Mouse (Mus musculus): ENCODE data around the gene Mlycd.

Gene Mlycd

DNA sequence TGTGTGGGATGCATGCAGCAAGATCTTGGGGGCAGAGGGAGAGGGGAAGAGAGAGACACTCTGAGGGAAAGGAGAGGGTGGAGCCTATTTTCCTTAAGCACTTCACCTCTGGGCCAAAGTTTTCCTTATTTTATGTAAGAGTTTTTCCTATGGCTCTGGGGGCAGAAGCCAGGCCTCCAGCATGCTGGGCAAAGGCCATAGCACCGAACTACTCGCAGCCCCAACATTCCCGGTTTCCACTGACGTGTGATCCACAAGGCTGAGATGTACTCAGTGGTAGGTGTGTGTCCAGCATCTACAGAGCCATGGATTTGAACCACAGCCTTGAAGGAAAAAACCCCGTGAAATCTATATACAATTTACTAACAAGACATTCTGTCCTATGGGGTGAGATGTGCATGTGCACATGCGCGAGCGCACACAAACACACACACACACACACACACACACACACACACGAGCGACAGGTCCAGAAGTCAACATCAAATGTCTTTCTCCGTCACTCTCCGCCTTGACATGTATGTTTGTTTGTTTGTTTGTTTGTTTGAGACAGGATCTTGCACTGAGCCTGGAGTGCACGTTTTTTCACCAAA lies 39.0 kb downstream of the Mlycd start, which contains the start of gene Osgin1:
Gene Osgin1, plus strand, starts transcription at position 543 of the 593 bp plus-strand sequence.
- no peak for DNase-seq (ENCODE audit: low read depth)

DNA sequence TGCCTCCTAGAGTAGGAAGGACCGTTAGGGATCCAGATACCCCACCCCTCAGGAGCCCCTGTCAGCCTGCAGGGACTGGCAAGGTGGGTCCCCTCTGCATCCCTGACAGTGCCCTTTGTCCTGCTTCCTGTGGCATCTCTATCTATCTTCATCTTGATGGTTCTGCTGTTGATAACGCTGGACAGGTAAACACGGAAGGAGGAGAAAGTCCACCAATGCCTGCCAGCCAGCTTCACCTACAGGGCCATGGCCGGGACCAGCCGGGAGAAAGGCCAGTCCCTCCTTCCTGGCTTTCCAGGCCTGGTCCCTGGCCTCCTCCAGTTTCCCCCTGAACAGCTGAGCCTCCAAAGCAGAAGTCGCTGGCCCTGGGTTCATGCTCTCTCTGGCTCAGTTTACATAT lies 39.9 kb downstream of the Mlycd start:
- DNase-seq (ENCODE audit: low read depth) = no peak

DNA sequence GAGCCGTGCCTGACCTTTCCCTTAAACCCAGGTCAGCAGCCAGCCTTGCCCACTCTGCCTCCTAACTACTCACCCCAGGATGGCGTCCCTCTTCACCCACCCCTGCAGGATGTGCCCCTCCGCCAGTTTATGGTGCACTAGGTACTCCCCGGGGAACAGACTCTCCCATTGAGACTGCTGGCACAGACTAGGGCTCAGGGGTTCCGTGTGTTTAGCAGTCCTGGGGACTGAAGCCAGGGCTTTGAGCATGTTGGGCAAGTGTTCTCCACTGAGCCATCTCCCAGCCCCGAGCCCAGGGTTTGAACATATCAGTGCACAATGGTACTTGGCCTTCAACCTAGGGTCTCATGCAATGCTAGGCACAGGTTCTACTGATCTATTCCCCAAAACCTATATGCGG lies 40.8 kb downstream of the Mlycd start:
- DNase-seq (ENCODE audit: low read depth) = no peak

DNA sequence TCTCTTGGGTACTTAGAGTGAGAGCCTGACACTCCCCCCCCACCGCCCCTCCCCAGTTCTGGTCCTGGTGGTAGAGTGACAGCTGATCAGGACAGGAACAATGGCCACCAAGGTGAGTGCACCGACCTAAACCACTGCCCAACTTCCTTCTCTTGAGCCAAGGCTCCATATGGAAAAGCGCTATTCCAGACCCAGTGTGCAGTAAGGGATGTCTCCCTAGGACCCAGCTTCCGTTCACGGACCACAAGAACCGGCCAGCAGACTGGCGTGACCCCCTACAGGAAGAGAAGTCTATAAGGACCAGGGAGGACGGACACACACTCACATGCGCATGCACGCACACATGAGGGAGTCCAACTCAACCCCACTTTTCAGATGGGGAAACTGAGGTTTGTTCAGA lies 41.7 kb downstream of the Mlycd start:
- peak; percentile 8 for DNase-seq (ENCODE audit: low read depth)

DNA sequence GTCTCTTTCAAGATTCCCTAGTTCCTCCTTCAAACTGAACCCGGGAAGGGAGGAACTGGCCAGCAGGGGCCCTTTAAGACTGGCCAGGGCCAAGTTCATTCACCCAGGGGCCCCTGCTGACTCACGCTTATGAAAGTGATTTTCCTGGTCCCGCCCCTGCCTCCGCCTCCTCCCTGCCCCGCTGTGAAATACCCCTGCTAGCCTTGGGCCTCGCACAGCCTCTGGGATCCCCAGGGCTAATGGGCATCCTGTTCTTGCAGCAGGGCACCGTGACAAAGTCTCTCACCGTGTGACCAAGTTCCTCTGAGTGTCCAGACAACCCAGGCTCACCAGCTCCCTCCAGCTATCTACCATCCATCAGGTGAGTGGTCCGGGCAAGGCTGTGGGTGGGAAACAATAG lies 42.3 kb downstream of the Mlycd start:
- peak; percentile 19 for DNase-seq (ENCODE audit: low read depth)

DNA sequence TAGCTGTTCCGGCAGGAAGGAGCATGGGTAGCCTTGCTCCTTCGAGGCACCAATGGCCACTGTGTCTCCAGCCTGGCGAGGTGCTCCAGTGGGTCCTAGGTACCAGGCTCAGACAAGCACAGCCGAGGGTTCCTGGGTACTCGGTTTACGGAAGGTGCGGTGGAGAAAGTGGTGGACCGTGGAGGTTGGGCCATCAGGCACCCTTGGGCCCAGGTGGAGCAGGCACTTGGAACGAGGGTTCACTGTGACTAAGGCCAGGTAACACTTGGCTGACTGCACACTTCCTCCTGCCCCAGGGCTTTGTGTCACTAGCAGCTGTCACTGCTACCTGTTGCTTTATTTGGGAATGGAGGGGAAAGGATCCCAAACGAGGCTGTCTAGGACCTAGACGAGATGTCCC lies 42.8 kb downstream of the Mlycd start:
- peak; percentile 7 for DNase-seq (ENCODE audit: low read depth)

DNA sequence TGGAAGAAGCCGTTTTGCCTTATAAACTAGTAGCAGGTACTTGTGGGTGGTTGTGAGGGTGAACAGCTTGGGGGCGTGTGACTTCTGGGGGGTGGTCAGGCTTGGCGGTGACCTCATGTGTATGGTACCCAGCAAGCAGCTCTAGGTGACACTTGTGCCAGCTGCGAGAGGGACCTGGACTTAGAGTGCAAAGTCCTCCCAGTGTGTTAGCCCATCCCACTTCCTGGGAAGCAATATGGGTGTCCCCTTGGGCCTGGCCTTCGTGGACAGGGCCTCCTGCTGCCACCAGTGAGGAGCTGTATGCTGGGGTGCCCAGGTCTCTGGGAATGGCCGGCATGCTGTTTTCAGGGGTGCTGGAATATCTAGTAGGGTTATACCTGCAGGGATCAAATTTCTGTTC lies 44.2 kb downstream of the Mlycd start:
- peak; percentile 1 for DNase-seq (ENCODE audit: low read depth)

DNA sequence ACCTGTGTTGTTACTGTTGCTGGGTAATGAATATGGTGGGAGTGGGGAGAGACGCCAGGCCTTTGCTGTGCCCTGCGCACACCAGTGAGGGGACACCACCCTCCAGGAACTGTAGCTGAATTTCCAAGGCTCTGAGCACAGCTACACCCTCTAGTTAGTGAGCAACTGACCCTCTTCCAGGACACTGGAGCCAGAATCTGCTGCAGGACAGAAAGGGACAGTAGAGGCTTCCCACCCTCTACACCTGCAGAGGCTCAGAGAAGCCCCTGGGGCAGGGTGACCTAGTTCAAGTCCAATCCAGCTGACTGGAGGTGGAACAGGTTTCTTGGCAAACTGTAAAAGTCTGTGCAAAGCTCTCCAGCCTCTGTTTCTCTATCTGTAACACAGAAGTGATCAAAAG lies 44.7 kb downstream of the Mlycd start:
- DNase-seq (ENCODE audit: low read depth) = no peak

DNA sequence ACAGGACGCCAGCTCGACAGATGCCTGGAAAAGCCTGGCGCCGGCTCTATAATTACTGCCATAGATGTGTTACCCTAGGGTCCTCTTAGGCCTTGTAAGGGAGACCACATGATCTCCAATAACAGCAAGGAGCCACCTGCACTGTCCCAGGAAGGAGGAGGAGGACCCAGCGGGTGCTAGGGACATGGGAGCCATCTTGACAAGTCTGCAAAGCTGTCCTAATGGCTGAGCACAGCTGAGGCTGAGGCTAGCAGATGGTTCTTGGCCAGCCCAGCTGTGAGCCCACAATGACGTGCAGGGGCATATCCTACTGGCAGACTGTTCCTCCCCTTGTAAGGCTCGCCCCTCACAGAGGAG lies 45.2 kb downstream of the Mlycd start:
- DNase-seq (ENCODE audit: low read depth) = peak; percentile 10

DNA sequence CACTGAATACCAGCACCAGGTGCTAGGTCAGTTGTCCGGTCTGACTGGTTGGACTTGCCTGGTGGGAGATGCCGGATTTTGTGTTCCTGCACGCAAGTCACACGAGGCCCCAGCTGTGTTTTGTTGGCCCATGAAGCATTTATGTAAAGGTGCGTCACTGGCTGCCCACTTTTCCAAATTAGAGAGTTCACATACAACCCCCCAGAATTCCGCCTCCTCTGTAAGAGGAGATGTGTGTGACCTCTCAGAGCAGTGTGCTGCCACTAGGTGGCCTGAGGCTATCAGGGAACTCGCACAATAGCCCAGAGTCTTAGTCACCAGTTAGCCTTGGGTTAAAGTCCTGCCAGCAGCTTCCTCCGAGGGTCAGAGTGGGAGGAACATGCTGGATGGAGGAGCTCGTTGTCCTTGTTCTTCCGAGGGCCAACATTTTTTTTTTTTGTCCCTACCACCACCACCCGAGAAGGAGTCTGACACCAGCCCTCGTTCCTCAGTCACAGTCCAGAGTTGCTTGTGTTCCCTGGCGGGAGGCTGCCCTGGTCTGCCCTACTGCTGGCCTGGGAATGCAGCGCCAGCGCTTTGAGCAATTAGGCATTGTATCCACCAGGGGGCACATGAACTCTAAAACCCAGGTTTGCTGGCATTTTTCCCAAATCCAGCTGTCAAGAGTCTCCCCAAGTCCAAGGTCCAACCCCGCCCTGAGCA lies 45.7 kb downstream of the Mlycd start:
- DNase-seq (ENCODE audit: low read depth) = peak; percentile 81

DNA sequence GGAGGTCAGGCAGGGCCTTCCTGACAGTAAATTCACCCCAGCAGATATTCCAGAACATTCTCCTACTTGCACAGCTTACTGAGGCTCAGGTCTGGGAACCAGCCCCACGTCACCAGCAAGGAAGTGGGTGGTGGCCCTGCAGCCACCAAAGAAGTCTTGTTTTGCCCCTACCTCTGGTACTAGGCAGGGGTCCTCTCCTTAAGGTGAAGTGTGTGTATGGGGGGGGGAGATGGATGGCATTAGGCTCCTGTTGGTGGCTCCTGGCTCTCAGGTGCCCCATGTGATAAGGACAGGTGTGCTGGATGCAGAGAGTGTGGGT lies 46.2 kb downstream of the Mlycd start:
- no peak for DNase-seq (ENCODE audit: low read depth)

DNA sequence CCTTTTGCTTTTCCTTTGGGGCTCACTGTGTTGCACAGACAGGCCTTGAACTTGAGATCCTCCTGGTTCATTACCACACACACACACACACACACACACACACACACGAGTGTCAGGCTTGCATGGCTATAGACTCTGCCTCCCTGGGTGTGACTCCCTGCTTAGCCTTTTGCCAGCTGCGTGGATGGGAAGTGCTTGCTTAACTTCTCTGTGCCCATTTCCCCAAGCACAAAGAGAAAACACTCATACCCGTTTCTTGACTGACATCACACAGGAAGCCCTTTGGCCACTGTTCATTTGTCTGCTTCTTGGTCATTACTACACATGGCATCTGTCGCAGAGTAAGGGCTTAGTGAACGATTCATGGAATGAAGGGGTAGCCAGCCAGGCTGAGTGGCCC lies 47.3 kb downstream of the Mlycd start:
- no peak for DNase-seq (ENCODE audit: low read depth)

DNA sequence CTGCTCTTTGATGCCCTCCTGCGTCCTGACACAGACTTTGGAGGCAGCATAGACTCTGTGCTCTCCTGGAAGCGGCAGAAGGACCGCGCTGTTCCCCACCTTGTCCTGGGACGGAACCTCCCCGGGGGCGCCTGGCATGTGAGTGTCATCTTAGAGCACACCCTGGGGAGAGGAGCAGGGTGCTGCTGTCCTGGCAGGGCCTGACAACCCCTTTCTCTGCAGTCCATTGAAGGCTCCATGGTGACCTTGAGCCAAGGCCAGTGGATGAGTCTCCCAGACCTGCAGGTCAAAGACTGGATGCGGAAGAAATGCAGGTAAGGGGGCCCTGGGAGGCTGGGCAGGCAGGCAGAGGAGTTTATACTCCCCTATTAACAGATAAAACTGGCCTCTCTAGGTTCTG lies 48.3 kb downstream of the Mlycd start:
- DNase-seq (ENCODE audit: low read depth) = peak; percentile 5

DNA sequence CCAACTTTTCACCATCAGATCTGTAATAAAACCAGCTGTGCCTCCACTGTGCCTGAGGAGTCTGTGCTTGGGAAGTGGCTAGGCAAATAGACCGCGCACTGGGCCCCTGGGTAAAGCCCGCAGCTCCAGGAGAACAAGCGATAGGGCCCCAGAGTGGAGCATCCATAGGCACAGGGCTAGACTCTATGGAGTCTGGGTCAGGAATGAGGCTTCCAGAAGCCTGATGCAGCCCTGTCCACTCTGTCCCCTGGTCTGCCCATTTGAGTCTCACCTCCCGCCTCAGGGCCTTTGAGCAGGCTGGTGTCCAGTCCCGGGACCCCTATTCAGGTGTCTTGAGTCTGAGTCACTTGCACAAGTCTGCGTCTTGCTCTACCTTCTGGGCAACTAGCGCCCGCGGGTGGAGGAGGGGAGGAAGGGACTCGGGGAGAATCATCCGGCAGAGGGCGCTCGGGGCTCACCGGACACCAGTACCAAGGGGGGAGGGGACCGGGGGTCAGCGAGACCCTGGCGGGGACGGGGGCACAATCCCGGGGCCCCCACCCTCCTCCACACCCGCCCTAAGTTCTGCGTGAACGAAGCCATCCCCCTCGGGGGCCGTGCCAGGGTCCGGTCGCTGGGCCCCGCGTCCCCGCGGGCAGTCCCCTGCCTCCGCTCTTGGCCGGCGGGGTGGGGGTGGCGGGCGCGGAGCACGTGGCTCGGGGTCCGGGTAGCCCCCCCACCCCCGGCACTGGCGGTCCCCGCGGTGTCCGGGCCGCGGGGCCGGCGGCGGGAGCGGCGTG lies 51.7 kb downstream of the Mlycd start, which contains the start of gene Necab2:
Gene Necab2, plus strand, starts transcription at position 509 of the 779 bp plus-strand sequence.
- DNase-seq (ENCODE audit: low read depth) = peak; percentile 71

DNA sequence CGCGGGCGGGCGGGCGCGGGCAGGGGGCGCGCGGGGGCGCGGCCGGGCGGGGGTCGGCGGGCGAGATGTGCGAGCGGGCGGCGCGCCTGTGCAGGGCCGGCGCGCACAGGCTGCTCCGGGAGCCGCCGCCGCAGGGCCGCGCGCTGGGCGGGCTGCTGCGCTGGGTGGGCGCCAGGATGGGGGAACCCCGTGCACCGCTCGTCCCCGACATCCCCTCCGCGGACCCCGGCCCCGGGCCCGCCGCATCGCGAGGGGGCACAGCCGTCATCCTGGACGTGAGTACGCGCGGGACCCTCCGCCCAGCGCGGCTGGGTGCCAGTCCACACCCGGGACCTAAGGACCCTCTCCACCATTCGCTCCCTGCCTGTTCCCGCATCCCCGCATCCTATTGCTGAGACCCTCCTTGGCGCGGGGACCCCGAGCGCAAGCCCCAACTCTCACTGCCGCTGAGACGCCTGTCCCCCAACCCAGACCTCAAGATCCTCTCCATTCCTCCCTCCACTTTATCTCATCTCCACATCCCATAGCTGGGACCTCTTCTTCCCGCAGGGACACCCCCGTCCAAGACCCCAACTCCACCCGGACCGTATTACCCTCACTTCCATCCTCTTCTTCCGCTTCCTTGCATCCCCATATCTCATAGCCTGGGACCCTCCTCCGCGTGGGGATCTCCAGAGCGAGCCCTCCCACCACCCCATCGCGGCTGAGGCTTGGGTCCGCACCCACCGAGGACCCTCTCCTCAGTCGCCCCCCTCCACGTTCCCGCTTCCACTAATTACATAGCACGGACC lies 52.5 kb downstream of the Mlycd start:
- DNase-seq (ENCODE audit: low read depth) = no peak

DNA sequence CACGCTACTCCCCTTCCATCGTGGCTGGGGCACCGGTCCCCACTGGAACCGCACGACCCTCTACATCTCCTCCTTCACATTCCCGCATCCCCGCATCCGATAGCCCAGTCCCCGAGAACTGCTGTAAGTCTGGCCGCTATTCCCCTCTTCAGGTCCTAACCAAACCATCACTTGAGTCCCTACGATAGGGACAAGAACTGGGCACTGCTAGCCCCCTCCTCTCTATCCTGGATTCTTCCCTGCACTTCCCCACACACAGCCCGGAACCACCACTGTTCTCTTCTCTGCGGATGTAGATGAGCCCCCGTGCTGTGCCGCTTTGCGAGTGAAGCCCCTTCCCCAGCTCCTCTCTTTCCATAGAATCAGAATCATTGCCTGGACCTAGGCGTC lies 53.1 kb downstream of the Mlycd start:
- DNase-seq (ENCODE audit: low read depth) = no peak

DNA sequence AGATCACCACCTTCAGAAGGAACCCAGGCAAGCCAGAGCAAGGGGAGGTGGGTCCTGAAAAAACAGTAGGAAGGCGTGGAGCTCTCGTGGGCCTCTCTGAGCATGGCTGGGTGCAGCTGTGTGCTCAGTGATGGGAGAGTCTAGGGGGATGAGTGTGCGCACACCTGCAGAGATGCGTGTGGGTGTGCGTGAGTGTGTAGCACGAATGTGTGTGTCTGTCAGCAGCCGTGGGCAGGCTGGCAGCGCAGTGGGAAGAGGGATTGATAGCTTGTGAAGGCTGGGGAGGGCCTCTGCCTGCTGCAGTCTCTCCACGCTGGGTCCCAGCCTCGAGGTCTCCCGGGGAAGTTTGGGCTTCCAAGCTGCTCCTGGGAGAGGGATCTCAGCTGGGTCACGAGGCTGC lies 54.9 kb downstream of the Mlycd start:
- no peak for DNase-seq (ENCODE audit: low read depth)

DNA sequence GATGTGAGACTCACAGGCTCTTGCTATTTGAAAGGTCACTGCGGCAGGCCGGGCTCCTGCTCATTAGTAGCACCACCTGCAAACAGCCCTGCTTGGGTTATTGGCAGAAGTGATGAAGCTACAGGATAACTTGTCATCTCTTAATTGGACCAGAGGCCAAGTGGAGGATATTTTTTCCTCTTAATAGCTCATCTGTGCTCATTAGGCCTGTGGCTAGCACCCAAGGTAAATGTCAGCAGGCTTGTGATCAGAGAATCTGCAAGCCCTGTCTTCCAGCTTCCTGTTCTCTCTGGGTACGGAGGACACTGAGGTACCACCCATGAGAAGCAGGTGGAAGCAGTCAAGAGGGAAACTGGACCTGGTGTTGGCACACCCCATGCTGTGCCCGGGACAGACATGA lies 56.5 kb downstream of the Mlycd start:
- no peak for DNase-seq (ENCODE audit: low read depth)

DNA sequence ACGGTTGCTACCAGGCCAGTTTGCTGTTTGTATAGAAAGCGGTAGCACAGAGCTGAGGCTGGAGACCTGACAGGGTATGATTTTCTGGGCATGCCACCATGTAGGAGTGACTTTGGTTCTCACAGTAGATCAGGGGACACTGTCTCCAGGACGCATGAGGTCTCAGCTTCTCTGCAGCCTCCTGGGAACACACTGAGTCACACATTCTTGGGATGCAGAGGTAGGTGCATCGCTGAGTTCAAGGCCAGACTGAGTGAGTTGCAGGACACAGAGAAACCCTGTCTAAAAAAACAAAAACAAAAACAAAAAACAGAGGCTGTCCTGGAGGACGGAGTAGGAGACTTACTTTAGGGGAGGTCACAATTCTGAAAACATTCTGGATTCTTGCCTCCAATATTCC lies 58.2 kb downstream of the Mlycd start:
- DNase-seq (ENCODE audit: low read depth) = no peak

DNA sequence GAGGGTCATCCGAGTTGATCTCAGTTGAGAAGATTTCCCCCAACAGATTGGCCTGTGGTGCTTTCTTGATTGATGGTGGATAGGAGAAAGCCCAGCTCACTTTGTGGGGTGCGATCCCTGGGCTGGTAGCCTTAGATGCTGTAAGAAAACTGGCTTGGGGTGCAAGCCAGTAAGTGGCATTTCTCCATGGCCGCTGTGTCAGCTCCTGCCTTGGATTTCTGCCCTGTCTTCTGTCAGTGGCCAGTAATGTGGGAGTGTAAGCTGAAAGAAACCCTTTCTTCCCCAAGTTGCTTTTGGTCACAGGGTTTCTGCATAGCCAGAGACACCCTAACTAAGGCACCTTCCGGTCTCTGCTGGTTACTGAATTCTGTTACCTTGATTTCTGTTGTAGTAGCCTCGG lies 61.4 kb downstream of the Mlycd start:
- no peak for DNase-seq (ENCODE audit: low read depth)

DNA sequence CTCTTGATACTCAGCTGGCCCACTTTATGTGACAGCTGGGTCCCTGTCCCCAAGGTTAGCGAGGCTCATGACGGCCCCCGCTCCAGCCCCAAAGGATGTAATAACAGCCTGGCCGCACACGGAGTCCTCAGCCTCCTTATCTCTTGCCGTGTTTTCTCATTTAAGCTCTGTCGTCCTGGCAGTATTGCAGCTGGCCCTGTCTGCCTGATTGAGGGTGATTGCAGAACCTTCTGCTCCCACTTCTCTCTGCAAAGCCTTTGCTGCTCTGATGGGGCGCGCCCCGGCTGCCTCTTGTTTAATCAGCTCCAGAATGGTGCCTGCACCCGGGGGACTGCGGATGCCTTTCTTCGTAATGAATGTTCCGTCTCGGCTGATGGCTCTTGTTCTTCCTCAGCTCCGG lies 65.0 kb downstream of the Mlycd start:
- DNase-seq (ENCODE audit: low read depth) = no peak
